Mouse (Mus musculus) midbrain, embryonic 12.5 days (tissue): Measurements from ENCODE around the gene Cadps. TPM values are rescaled to one million over a fixed set of nuclear protein-coding genes. Genes with fewer than 3 reads are reported as not detected.

Source experiments
- ATAC-seq: fragments of 200-750 bp; cut with Nextera tagmentation; 2 replicates; pipeline ENCODE4 v1.8.0; 2017; ENCODE audit warnings: low read depth, moderate TSS enrichment, moderate library complexity; ENCODE audit not compliant: low FRiP score
- H3K27ac ChIP-seq: fragments of 300-500 bp; sonication (generic); replicated peaks from 2 replicates; pipeline ENCODE4 v1.5.1; 2016; ENCODE audit warnings: mild to moderate bottlenecking
- H3K27me3 ChIP-seq: fragments of 300-500 bp; sonication (generic); 2 replicates; pipeline ENCODE4 v1.6.1; 2016; ENCODE audit warnings: mild to moderate bottlenecking
- H3K36me3 ChIP-seq: fragments of 300-500 bp; sonication (generic); 2 replicates; pipeline ENCODE4 v1.6.1; 2016
- H3K4me1 ChIP-seq: fragments of 300-500 bp; sonication (generic); 2 replicates; pipeline ENCODE4 v1.6.1; 2016
- H3K4me2 ChIP-seq: fragments of 300-500 bp; sonication (generic); replicated peaks from 2 replicates; pipeline ENCODE4 v1.6.1; 2016; ENCODE audit warnings: mild to moderate bottlenecking, moderate library complexity
- H3K4me3 ChIP-seq: fragments of 300-500 bp; sonication (generic); 2 replicates; pipeline ENCODE4 v1.5.1; 2016; ENCODE audit warnings: mild to moderate bottlenecking
- H3K9ac ChIP-seq: fragments of 300-500 bp; sonication (generic); replicated peaks from 2 replicates; pipeline ENCODE4 v1.6.1; 2016; ENCODE audit warnings: mild to moderate bottlenecking, moderate library complexity
- H3K9me3 ChIP-seq: fragments of 300-500 bp; sonication (generic); 2 replicates; pipeline ENCODE4 v1.6.1; 2016; ENCODE audit warnings: mild to moderate bottlenecking
- WGBS: fragments of 180-500 bp; shearing (Covaris S2); methylation state at CpG from one replicate; pipeline ENCODE4 v1.1.7; 2016; 5-methylcytosine and 5-hydroxymethylcytosine counted together
- polyA plus RNA-seq: library from polyadenylated mRNA; unstranded; fragments of >200 nt; fragmentation: Nextera tagmentation; extraction: Ambion mirVana; gene quantifications from 2 replicates; pipeline ENCODE4 v1.2.1, GENCODE M21; 2016

Gene Cadps
- polyA plus RNA-seq, 1 experiment from 2014 or later = 15.0 TPM

- H3K9ac ChIP-seq = no peak overlapping the region
- no peak overlapping the region for H3K27ac ChIP-seq
- no peaks in the 10 kb centered on the region for H3K9me3 ChIP-seq
- WGBS = 93% methylated on average over 6 of the region's 6 CpGs
- no peaks in the 10 kb centered on the region for H3K4me1 ChIP-seq
- no peak for ATAC-seq
- 0 out of 2 replicates have a peak, but pooled peaks cover 1% of the 10 kb centered on the region for H3K36me3 ChIP-seq
- no peak overlapping the region for H3K4me2 ChIP-seq
- H3K4me3 ChIP-seq = no peak overlapping the region
- H3K27me3 ChIP-seq = no peaks in the 10 kb centered on the region
Measured at GRCm38 (mm10) chr14:12448883-12449282, 374.0 kb downstream of the Cadps start.

GRCm38 (mm10) chr14:12441019-12441418 lies 381.9 kb downstream of the Cadps start:
- Histone ChIP-seq H3K4me1 (peaks cover 7% of the 10 kb centered on the region; the same call in 1 of the 2 replicates), H3K9ac (no peak overlapping the region), H3K4me3 (no peak overlapping the region), H3K4me2 (no peak overlapping the region), H3K27ac (no peak overlapping the region), H3K9me3 (no peaks in the 10 kb centered on the region), H3K27me3 (no peaks in the 10 kb centered on the region), H3K36me3 (no peaks in the 10 kb centered on the region)
- no peak for ATAC-seq
- WGBS = 39% methylated on average over 2 of the region's 2 CpGs

- H3K27ac ChIP-seq = no peak overlapping the region
- no peaks in the 10 kb centered on the region for H3K27me3 ChIP-seq
- H3K4me1 ChIP-seq = peaks cover 7% of the 10 kb centered on the region; the same call in 1 of the 2 replicates
- H3K9me3 ChIP-seq = no peaks in the 10 kb centered on the region
- no peak for ATAC-seq
- no peak overlapping the region for H3K4me2 ChIP-seq
- H3K9ac ChIP-seq = no peak overlapping the region
- no peaks in the 10 kb centered on the region for H3K36me3 ChIP-seq
- no peak overlapping the region for H3K4me3 ChIP-seq
- WGBS = 75% methylated on average over 4 of the region's 4 CpGs
Measured at GRCm38 (mm10) chr14:12437976-12438375, 384.9 kb downstream of the Cadps start.

- Histone ChIP-seq H3K9ac (no peak overlapping the region), H3K27me3 (no peaks in the 10 kb centered on the region), H3K4me3 (no peak overlapping the region), H3K36me3 (no peaks in the 10 kb centered on the region), H3K4me1 (peaks cover 7% of the 10 kb centered on the region; the same call in 1 of the 2 replicates), H3K9me3 (no peaks in the 10 kb centered on the region), H3K27ac (no peak overlapping the region), H3K4me2 (no peak overlapping the region)
- WGBS = 90% methylated on average over 7 of the region's 7 CpGs
- ATAC-seq = no peak
Measured at GRCm38 (mm10) chr14:12437422-12437821, 385.5 kb downstream of the Cadps start.

GRCm38 (mm10) chr14:12436903-12437368 lies 385.9 kb downstream of the Cadps start:
- WGBS = 83% methylated on average over 14 of the region's 14 CpGs
- Histone ChIP-seq H3K9ac (no peak overlapping the region), H3K4me3 (no peak overlapping the region), H3K27ac (no peak overlapping the region), H3K27me3 (no peaks in the 10 kb centered on the region), H3K4me2 (no peak overlapping the region), H3K9me3 (no peaks in the 10 kb centered on the region), H3K36me3 (no peaks in the 10 kb centered on the region), H3K4me1 (peaks cover 7% of the 10 kb centered on the region; the same call in 1 of the 2 replicates)
- ATAC-seq = no peak

DNA sequence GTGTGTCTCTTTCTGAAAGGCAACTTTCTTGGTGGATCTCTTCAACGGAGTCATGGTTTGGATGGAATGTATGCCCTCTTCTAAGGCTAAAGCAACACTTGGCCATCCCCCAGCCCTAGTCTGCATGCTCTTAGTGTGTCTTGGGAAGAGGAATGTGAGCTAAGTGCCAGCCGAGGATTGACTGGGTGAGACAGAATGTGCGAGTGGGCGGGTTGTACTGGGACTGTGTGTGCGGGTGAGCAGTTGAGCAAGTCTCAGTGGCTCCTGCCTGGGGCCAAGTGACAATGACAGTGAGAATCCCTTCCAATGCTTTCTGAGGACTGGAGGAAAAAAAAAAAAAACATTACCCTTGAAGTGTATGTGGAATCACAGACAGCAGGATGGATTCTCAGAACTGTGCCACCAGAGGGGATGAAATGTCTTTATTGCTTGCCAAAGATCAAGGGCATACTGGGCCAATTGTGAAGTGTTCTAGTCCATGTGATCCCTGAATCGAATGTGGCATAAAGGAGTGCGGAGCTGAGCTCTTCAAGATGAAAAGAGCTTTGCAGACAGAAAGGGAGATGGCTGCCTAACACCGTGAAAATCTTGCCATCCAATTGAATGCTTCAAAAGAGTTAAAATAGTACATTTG lies 394.7 kb downstream of the Cadps start:
- H3K4me2 ChIP-seq = no peak overlapping the region
- H3K9me3 ChIP-seq = no peaks in the 10 kb centered on the region
- H3K4me1 ChIP-seq = no peaks in the 10 kb centered on the region
- H3K36me3 ChIP-seq = 0 out of 2 replicates have a peak, but pooled peaks cover 4% of the 10 kb centered on the region
- ATAC-seq = no peak
- H3K27ac ChIP-seq = no peak overlapping the region
- H3K4me3 ChIP-seq = no peak overlapping the region
- 71% methylated on average over 8 of the region's 8 CpGs for WGBS
- H3K9ac ChIP-seq = no peak overlapping the region
- H3K27me3 ChIP-seq = peaks cover 17% of the 10 kb centered on the region; the same call in 1 of the 2 replicates

DNA sequence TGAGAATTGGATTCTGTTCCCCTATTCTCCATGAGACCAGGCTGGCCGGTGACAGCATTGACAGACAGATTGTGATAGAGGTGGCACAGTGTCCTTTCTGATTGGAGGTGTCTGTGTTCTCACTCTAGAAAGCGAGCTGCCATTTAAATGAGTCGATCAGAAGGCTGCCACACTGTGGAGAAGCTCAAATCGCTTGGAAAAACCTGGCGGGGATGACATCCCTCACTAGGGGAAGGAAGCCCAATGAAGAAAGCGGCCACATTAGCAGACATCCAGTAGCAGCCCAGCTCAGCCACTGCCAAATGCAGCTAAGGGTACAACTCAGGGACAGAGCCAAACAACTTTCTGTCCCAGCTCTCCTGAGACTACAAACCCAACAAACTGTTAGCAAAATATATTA lies 397.6 kb downstream of the Cadps start:
- Histone ChIP-seq H3K27ac (no peak overlapping the region), H3K36me3 (0 out of 2 replicates have a peak, but pooled peaks cover 1% of the 10 kb centered on the region), H3K9ac (no peak overlapping the region), H3K4me2 (no peak overlapping the region), H3K27me3 (peaks cover 10% of the 10 kb centered on the region), H3K4me3 (no peak overlapping the region), H3K9me3 (no peaks in the 10 kb centered on the region), H3K4me1 (no peaks in the 10 kb centered on the region)
- WGBS = 68% methylated on average over 6 of the region's 6 CpGs
- no peak for ATAC-seq

- Histone ChIP-seq H3K4me1 (no peaks in the 10 kb centered on the region), H3K9ac (no peak overlapping the region), H3K27ac (no peak overlapping the region), H3K27me3 (peaks cover 29% of the 10 kb centered on the region), H3K9me3 (no peaks in the 10 kb centered on the region), H3K4me3 (no peak overlapping the region), H3K36me3 (0 out of 2 replicates have a peak, but pooled peaks cover 4% of the 10 kb centered on the region), H3K4me2 (no peak overlapping the region)
- no peak for ATAC-seq
- WGBS = 85% methylated on average over 12 of the region's 12 CpGs
Measured at GRCm38 (mm10) chr14:12410276-12410675, 412.6 kb downstream of the Cadps start.

- Histone ChIP-seq H3K9me3 (no peaks in the 10 kb centered on the region), H3K9ac (no peak overlapping the region), H3K4me3 (no peak overlapping the region), H3K4me2 (no peak overlapping the region), H3K27me3 (peaks cover 33% of the 10 kb centered on the region), H3K27ac (no peak overlapping the region), H3K36me3 (0 out of 2 replicates have a peak, but pooled peaks cover 4% of the 10 kb centered on the region), H3K4me1 (no peaks in the 10 kb centered on the region)
- ATAC-seq = no peak
- 79% methylated on average over 3 of the region's 3 CpGs for WGBS
Measured at GRCm38 (mm10) chr14:12409811-12410210, 413.1 kb downstream of the Cadps start.

DNA sequence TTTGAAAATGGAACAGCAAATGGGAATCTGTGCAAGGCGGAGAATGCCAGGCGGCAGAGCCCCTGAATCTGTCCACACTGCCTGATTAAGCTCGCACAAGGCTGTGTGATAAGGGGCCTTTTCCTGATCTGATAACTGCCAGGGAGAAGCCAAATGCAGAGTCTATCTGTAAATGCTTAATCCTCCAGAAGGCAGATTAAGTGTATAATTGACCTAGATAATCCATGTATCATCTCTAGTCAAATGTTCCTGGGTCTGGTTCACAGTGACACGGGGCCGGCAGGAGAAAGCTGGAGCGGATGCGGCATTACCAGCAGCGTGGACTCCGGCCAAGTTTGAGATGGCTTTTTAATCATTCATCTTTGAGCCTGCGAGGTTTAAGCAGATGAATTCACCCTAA lies 416.3 kb downstream of the Cadps start:
- 57% methylated on average over 10 of the region's 10 CpGs for WGBS
- no peak overlapping the region for H3K4me2 ChIP-seq
- peaks cover 55% of the 10 kb centered on the region for H3K27me3 ChIP-seq
- H3K9ac ChIP-seq = no peak overlapping the region
- no peaks in the 10 kb centered on the region for H3K4me1 ChIP-seq
- H3K4me3 ChIP-seq = no peak overlapping the region
- H3K36me3 ChIP-seq = 0 out of 2 replicates have a peak, but pooled peaks cover 4% of the 10 kb centered on the region
- no peaks in the 10 kb centered on the region for H3K9me3 ChIP-seq
- H3K27ac ChIP-seq = no peak overlapping the region
- ATAC-seq = no peak

- WGBS = 80% methylated on average over 5 of the region's 5 CpGs
- H3K36me3 ChIP-seq = no peaks in the 10 kb centered on the region
- ATAC-seq = no peak
- H3K9me3 ChIP-seq = no peaks in the 10 kb centered on the region
- no peak overlapping the region for H3K4me3 ChIP-seq
- H3K27me3 ChIP-seq = peaks cover 57% of the 10 kb centered on the region
- no peak overlapping the region for H3K9ac ChIP-seq
- no peak overlapping the region for H3K27ac ChIP-seq
- no peak overlapping the region for H3K4me2 ChIP-seq
- no peaks in the 10 kb centered on the region for H3K4me1 ChIP-seq
Measured at GRCm38 (mm10) chr14:12405201-12405600, 417.7 kb downstream of the Cadps start.

GRCm38 (mm10) chr14:12404724-12405123 lies 418.2 kb downstream of the Cadps start:
- Histone ChIP-seq H3K36me3 (no peaks in the 10 kb centered on the region), H3K4me3 (no peak overlapping the region), H3K9me3 (no peaks in the 10 kb centered on the region), H3K4me1 (no peaks in the 10 kb centered on the region), H3K4me2 (no peak overlapping the region), H3K27me3 (peaks cover 59% of the 10 kb centered on the region), H3K9ac (no peak overlapping the region), H3K27ac (no peak overlapping the region)
- WGBS = 85% methylated on average over 3 of the region's 3 CpGs
- no peak for ATAC-seq
